Mouse (Mus musculus) cerebellum, adult 9-10 months (tissue): ENCODE measurements around the gene Gm10320.

ENCODE experiments used
- DNase-seq: peaks from one replicate; pipeline ENCODE4 v3.0.0; 2022

Gene Gm10320

DNA sequence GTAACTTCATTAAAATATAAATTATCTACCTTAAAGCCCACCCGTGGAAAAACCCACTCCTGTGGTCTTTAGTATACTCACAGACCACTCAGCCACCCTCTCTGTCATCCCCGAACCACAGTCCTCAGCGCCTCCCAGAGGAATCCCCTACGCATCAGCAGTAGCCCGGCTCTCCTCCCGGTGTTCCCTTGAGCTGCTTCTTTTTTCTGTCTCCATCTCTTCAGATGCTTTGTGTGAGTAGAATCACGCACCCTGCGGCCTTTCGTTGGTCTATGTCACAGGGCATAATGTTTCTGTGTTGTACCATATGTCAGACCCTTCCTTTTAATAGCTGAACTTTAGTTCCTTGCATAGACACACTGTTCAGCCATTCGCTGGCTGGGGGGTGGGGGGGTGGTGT, 36.2 kb downstream of the Gm10320 start:
- no peak for DNase-seq

DNA sequence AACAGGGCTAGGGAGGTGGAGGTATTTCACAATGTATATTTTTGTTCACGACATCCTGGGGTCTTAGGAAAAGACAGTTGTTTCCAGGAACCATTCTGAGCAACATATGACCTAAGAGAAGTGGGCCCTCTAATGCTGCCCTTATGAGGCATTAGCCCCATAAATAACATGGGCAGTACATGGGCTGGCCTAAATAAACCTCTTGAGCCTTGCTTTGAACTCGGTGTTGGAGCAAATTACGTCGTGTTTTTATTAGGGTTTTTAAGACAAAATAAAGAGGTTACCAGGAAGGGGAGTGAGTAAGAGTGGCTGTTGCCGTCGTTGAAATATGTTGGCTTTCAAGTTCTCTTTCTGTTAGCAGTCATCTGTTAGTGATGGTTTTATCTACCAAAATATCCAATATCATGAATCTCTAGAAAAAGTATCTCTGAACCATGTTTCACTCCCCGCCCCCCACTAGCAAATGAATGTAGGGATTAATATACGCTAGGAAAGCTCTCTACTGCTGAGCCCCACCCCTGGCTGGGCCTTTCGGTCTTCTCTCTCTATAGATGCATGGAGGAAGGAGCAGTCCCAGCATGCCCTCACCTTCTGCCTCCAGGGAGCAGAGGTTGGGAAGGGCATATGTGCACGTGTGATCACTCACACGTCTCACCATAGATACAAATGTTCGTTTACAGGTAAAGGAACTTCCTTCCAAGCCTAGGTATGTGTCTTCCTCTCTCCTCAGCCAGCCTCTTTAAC, 37.4 kb downstream of the Gm10320 start:
- DNase-seq = no peak

DNA sequence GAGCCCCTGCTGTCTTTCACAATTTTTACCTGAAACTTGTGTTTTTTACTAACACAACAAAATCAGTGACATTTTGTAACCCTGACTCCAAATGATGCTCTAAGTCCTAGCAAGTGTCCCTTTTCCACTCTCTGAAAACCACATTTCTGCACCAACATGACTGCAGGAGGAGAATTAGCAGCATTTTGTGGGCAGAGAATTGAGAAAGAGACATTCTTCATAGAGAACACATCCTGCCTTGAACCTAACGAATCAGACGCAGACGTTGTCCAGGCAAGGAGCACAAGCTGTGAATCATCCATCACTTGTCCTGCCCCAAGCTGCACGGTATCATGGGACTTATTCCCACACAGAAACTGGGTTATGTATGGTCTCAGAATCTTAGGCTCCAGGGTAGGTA, 38.7 kb downstream of the Gm10320 start:
- no peak for DNase-seq

GRCm38 (mm10) chr13:98448696-98449095, 43.1 kb downstream of the Gm10320 start:
- no peak for DNase-seq

GRCm38 (mm10) chr13:98447741-98448140, 44.1 kb downstream of the Gm10320 start:
- DNase-seq = no peak

DNA sequence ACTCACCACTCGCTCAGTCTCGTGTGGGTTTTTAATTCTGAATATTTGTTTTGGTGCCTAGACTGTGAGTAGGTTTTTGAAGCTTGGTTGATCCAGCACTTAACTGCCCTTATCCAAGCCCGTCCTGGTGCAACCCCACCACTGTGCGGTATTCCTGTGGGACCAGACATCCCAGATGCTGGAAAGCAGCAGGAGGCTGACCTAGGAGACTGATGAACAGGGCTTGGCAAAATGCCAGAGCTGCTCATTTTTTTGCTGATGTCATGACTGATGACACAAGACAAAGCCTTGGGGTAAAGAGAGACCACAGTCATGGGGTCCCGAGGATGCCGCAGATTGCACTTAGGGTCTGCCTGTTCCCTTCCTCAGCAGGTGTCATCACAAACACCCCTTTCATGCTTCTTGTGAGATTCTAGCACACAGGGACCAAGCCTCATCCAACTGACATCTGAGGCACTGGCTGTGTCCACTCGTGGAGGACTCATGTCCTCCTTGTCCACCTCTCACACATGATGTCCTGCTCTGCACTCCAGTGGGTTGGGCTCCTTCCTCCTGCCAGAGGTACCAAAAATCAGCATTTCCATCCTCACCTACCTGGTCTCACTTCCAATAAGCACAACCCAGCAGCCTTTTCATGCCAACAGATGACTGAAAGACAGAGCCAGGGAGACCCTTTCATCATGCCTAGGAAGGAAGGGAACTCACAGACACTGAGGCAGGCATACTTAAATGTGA, 46.2 kb downstream of the Gm10320 start:
- no peak for DNase-seq

DNA sequence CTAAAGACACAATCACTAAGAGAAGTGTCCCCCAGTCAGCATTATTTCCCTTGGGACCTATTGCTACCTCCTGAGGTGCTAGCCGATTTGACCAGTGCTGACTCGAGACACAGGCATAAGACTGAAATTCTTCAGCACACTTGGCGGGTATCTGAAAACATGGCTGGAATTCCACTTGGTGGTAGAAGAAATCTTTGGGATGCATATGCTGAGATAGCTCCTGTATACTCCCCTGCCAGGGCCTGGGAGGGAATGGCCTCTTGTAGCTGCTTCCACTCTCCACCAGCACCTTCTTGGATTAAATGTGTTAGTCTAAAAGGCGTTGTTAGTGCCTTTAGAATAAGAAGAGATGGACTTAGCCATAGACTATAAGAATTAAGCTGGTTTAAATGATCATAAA, 50.8 kb downstream of the Gm10320 start:
- no peak for DNase-seq

- DNase-seq = no peak
Observed at GRCm38 (mm10) chr13:98440293-98440952, 51.4 kb downstream of the Gm10320 start.
